Mouse (Mus musculus): ENCODE results near the gene Gm13272. TPM values are rescaled to one million over a fixed set of nuclear protein-coding genes. Genes with fewer than 3 reads are reported as not detected.
"Not testable (repeated sequence)": the region's sequence is repeated elsewhere in the genome, so short reads cannot be mapped to it uniquely, and the experiment has no call there.

Gm13272 gene
- polyA plus RNA-seq, 1 experiment: not detected

DNA sequence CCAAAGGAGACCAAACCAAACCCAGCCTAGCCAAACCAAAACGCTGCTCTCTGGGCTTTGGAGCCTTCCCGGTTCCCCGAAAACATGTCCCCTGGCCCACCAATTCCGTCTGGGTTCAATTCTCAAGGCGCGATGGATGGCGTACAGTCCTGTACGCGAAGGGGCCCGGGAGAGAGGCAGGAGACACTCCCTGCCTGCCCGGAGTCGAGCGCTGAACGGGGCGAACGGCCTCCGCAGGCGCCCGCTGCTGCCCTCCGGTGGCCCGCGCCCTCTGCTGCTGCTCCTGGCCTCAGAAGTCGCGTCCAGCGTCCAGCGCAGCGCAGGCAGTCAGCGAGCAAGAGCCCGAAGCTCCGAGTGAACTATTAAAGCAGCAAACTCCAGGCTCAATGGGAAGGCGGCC lies 2.7 kb downstream of the Gm13272 start:
- not testable (repeated sequence) for H3K27me3 ChIP-seq (replicated peaks; ENCODE audit: control insufficient read depth, insufficient read depth, low read length); H3K4me1 ChIP-seq (ENCODE audit: control insufficient read depth, insufficient read depth, low read length); H3K36me3 ChIP-seq (ENCODE audit: control insufficient read depth, insufficient read depth, low read length)
- DNase-seq: peak; percentile 28
- H3K4me3 ChIP-seq (ENCODE audit: insufficient read depth, low read depth, low read length): 0 out of 2 replicates have a peak overlapping the region, but pooled peaks have one; percentile 15
- WGBS: under 1% methylated on average over 15 of the region's 31 CpGs
- H3K27ac ChIP-seq (ENCODE audit: insufficient read depth, low read depth, low read length): 0 out of 2 replicates have a peak overlapping the region, but pooled peaks have one; percentile 20

DNA sequence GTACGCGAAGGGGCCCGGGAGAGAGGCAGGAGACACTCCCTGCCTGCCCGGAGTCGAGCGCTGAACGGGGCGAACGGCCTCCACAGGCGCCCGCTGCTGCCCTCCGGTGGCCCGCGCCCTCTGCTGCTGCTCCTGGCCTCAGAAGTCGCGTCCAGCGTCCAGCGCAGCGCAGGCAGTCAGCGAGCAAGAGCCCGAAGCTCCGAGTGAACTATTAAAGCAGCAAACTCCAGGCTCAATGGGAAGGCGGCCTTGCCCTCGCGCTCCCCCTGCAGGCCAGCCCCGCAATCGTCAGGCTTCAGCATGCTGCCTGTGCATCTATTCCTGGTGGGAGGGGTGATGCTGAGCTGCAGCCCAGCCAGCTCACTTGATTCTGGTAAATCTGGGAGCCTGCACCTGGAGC lies 5.8 kb downstream of the Gm13272 start, which contains the start of gene Gm13276:
Gm13276 (plus strand) TSS at position 301 of the 400 bp plus-strand sequence.
- not testable (repeated sequence) for H3K4me1 ChIP-seq (ENCODE audit: control insufficient read depth, insufficient read depth, low read length); H3K36me3 ChIP-seq (ENCODE audit: control insufficient read depth, insufficient read depth, low read length); DNase-seq; H3K4me3 ChIP-seq (ENCODE audit: insufficient read depth, low read depth, low read length); H3K27ac ChIP-seq (ENCODE audit: insufficient read depth, low read depth, low read length); H3K27me3 ChIP-seq (replicated peaks; ENCODE audit: control insufficient read depth, insufficient read depth, low read length)
- WGBS: no CpG with 5 or more reads among the region's 27 CpGs

DNA sequence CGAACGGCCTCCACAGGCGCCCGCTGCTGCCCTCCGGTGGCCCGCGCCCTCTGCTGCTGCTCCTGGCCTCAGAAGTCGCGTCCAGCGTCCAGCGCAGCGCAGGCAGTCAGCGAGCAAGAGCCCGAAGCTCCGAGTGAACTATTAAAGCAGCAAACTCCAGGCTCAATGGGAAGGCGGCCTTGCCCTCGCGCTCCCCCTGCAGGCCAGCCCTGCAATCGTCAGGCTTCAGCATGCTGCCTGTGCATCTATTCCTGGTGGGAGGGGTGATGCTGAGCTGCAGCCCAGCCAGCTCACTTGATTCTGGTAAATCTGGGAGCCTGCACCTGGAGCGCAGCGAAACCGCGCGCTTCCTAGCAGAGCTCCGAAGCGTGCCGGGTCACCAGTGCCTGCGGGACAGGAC lies 8.8 kb downstream of the Gm13272 start, which contains the start of gene Gm13277:
Gm13277 (plus strand) TSS at position 231 of the 400 bp plus-strand sequence.
- not testable (repeated sequence) for H3K36me3 ChIP-seq (ENCODE audit: control insufficient read depth, insufficient read depth, low read length); H3K27ac ChIP-seq (ENCODE audit: insufficient read depth, low read depth, low read length); H3K4me1 ChIP-seq (ENCODE audit: control insufficient read depth, insufficient read depth, low read length); H3K4me3 ChIP-seq (ENCODE audit: insufficient read depth, low read depth, low read length); H3K27me3 ChIP-seq (replicated peaks; ENCODE audit: control insufficient read depth, insufficient read depth, low read length)
- 0% methylated on average over 1 of the region's 28 CpGs for WGBS
- 0 out of 2 replicates have a peak, but pooled peaks have one; percentile 27 for TF ChIP-seq CTCF (conservative IDR thresholded peaks at IDR 0.05; ENCODE audit: insufficient read depth, insufficient read length, low read depth, low read length)
- DNase-seq: peak; percentile 88

GRCm38 (mm10) chr4:88791250-88791649 lies 11.6 kb downstream of the Gm13272 start, which contains the start of gene Gm13278:
TSS of gene Gm13278 (plus strand) at chr4:88791550.
- not testable (repeated sequence) for DNase-seq; H3K4me3 ChIP-seq (ENCODE audit: insufficient read depth, low read depth, low read length); H3K27me3 ChIP-seq (replicated peaks; ENCODE audit: control insufficient read depth, insufficient read depth, low read length); H3K36me3 ChIP-seq (ENCODE audit: control insufficient read depth, insufficient read depth, low read length); H3K4me1 ChIP-seq (ENCODE audit: control insufficient read depth, insufficient read depth, low read length); H3K27ac ChIP-seq (ENCODE audit: insufficient read depth, low read depth, low read length)
- WGBS: no CpG with 5 or more reads among the region's 28 CpGs

- H3K4me1 ChIP-seq (ENCODE audit: control insufficient read depth, insufficient read depth, low read length); H3K4me3 ChIP-seq (ENCODE audit: insufficient read depth, low read depth, low read length); H3K27ac ChIP-seq (ENCODE audit: insufficient read depth, low read depth, low read length); H3K36me3 ChIP-seq (ENCODE audit: control insufficient read depth, insufficient read depth, low read length); H3K27me3 ChIP-seq (replicated peaks; ENCODE audit: control insufficient read depth, insufficient read depth, low read length): not testable (repeated sequence)
- WGBS: under 1% methylated on average over 16 of the region's 52 CpGs
- DNase-seq: peak; percentile 51
Observed at GRCm38 (mm10) chr4:88793936-88794675, 14.5 kb downstream of the Gm13272 start, which contains the start of gene Gm13275. TSS of gene Gm13275 (plus strand) at chr4:88794487.

DNA sequence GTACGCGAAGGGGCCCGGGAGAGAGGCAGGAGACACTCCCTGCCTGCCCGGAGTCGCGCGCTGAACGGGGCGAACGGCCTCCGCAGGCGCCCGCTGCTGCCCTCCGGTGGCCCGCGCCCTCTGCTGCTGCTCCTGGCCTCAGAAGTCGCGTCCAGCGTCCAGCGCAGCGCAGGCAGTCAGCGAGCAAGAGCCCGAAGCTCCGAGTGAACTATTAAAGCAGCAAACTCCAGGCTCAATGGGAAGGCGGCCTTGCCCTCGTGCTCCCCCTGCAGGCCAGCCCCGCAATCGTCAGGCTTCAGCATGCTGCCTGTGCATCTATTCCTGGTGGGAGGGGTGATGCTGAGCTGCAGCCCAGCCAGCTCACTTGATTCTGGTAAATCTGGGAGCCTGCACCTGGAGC lies 17.4 kb downstream of the Gm13272 start, which contains the start of gene Gm13279:
Gm13279 (plus strand) TSS at position 301 of the 400 bp plus-strand sequence.
- DNase-seq; H3K4me3 ChIP-seq (ENCODE audit: insufficient read depth, low read depth, low read length); H3K36me3 ChIP-seq (ENCODE audit: control insufficient read depth, insufficient read depth, low read length); H3K27ac ChIP-seq (ENCODE audit: insufficient read depth, low read depth, low read length); H3K27me3 ChIP-seq (replicated peaks; ENCODE audit: control insufficient read depth, insufficient read depth, low read length); H3K4me1 ChIP-seq (ENCODE audit: control insufficient read depth, insufficient read depth, low read length): not testable (repeated sequence)
- WGBS: no CpG with 5 or more reads among the region's 28 CpGs

DNA sequence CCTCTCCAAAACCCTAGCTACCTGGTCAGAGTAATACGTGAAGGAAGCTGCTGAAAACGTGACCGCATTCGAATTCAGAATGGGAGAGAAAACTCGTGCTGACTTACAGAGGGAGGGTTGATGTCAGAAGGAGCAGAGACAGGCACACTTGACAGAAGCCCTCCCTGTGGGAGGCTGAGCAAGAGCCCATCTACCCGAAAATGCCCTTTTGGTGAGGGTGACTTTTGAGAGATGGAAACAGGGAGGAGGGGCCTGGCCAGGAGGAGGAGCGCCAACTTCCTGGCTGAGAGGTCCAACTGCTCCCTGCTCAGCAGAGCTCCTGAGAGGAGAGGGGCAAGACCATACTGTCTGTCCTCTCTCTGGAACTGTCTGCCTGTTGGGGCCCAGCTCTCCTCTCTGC lies 19.7 kb downstream of the Gm13272 start, which contains the start of gene Gm13285:
Gm13285 (plus strand) TSS at position 301 of the 400 bp plus-strand sequence.
- H3K36me3 ChIP-seq (ENCODE audit: control insufficient read depth, insufficient read depth, low read length); H3K4me3 ChIP-seq (ENCODE audit: insufficient read depth, low read depth, low read length); H3K4me1 ChIP-seq (ENCODE audit: control insufficient read depth, insufficient read depth, low read length); DNase-seq; H3K27me3 ChIP-seq (replicated peaks; ENCODE audit: control insufficient read depth, insufficient read depth, low read length); H3K27ac ChIP-seq (ENCODE audit: insufficient read depth, low read depth, low read length): not testable (repeated sequence)
- WGBS: 12% methylated on average over 6 of the region's 7 CpGs

GRCm38 (mm10) chr4:88802954-88803353 lies 23.3 kb downstream of the Gm13272 start, which contains the start of gene Gm13287:
TSS of gene Gm13287 (plus strand) at chr4:88803254.
- H3K4me1 ChIP-seq (ENCODE audit: control insufficient read depth, insufficient read depth, low read length); DNase-seq; H3K4me3 ChIP-seq (ENCODE audit: insufficient read depth, low read depth, low read length); H3K36me3 ChIP-seq (ENCODE audit: control insufficient read depth, insufficient read depth, low read length); H3K27me3 ChIP-seq (replicated peaks; ENCODE audit: control insufficient read depth, insufficient read depth, low read length); H3K27ac ChIP-seq (ENCODE audit: insufficient read depth, low read depth, low read length): not testable (repeated sequence)
- no CpG with 5 or more reads among the region's 29 CpGs for WGBS

DNA sequence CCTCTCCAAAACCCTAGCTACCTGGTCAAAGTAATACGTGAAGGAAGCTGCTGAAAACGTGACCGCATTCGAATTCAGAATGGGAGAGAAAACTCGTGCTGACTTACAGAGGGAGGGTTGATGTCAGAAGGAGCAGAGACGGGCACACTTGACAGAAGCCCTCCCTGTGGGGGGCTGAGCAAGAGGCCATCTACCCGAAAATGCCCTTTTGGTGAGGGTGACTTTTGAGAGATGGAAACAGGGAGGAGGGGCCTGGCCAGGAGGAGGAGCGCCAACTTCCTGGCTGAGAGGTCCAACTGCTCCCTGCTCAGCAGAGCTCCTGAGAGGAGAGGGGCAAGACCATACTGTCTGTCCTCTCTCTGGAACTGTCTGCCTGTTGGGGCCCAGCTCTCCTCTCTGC lies 25.6 kb downstream of the Gm13272 start, which contains the start of gene Gm13288:
Gm13288 (plus strand) TSS at position 301 of the 400 bp plus-strand sequence.
- H3K4me1 ChIP-seq (ENCODE audit: control insufficient read depth, insufficient read depth, low read length); H3K27me3 ChIP-seq (replicated peaks; ENCODE audit: control insufficient read depth, insufficient read depth, low read length); H3K4me3 ChIP-seq (ENCODE audit: insufficient read depth, low read depth, low read length); DNase-seq; H3K36me3 ChIP-seq (ENCODE audit: control insufficient read depth, insufficient read depth, low read length); H3K27ac ChIP-seq (ENCODE audit: insufficient read depth, low read depth, low read length): not testable (repeated sequence)
- no CpG with 5 or more reads among the region's 8 CpGs for WGBS

- not testable (repeated sequence) for H3K4me1 ChIP-seq (ENCODE audit: control insufficient read depth, insufficient read depth, low read length)
- DNase-seq: peak; percentile 51
- under 1% methylated on average over 15 of the region's 34 CpGs for WGBS
Observed at GRCm38 (mm10) chr4:88805761-88806160, 26.1 kb downstream of the Gm13272 start.

More at GRCm38 (mm10) chr4:88805761-88806160, 26.1 kb downstream of the Gm13272 start:
- H3K36me3 ChIP-seq (ENCODE audit: control insufficient read depth, insufficient read depth, low read length); H3K4me3 ChIP-seq (ENCODE audit: insufficient read depth, low read depth, low read length); H3K27ac ChIP-seq (ENCODE audit: insufficient read depth, low read depth, low read length); H3K27me3 ChIP-seq (replicated peaks; ENCODE audit: control insufficient read depth, insufficient read depth, low read length): not testable (repeated sequence)

Data from kidney, adult 2 months (tissue).